Mouse (Mus musculus) kidney, embryonic 14.5 days (tissue): ENCODE data around the gene Bahcc1. TPM values are rescaled to one million over a fixed set of nuclear protein-coding genes. Genes with fewer than 3 reads are reported as not detected.

Experiments used
- ATAC-seq: fragments of 200-750 bp; cut with Nextera tagmentation; 2 replicates; pipeline ENCODE4 v1.8.0; 2017; ENCODE audit warnings: moderate number of reproducible peaks, mild to moderate bottlenecking, moderate TSS enrichment, moderate library complexity; ENCODE audit not compliant: low FRiP score, low TSS enrichment
- H3K27ac ChIP-seq: fragments of 300-500 bp; sonication (generic); 2 replicates; pipeline ENCODE4 v1.5.1; 2014; ENCODE audit warnings: low read depth, mild to moderate bottlenecking, low read length, moderate library complexity, mixed read lengths
- H3K27me3 ChIP-seq: fragments of 300-500 bp; sonication (generic); 2 replicates; pipeline ENCODE4 v1.6.1; 2014; ENCODE audit warnings: mild to moderate bottlenecking, low read length; ENCODE audit not compliant: control insufficient read depth, insufficient read depth
- H3K36me3 ChIP-seq: fragments of 300-500 bp; sonication (generic); 2 replicates; pipeline ENCODE4 v1.6.1; 2014; ENCODE audit warnings: low read length, mixed read lengths; ENCODE audit not compliant: control insufficient read depth, insufficient read depth
- H3K4me1 ChIP-seq: fragments of 300-500 bp; sonication (generic); 2 replicates; pipeline ENCODE4 v1.6.1; 2014; ENCODE audit warnings: low read length, mixed read lengths; ENCODE audit not compliant: control insufficient read depth, insufficient read depth
- H3K4me2 ChIP-seq: fragments of 300-500 bp; sonication (generic); replicated peaks from 2 replicates; pipeline ENCODE4 v1.6.1; 2014; ENCODE audit warnings: low read depth, mild to moderate bottlenecking, low read length
- H3K4me3 ChIP-seq: fragments of 300-500 bp; sonication (generic); 2 replicates; pipeline ENCODE4 v1.5.1; 2014; ENCODE audit warnings: mild to moderate bottlenecking, low read length
- H3K9ac ChIP-seq: fragments of 300-500 bp; sonication (generic); 2 replicates; pipeline ENCODE4 v1.6.1; 2014; ENCODE audit warnings: low read depth, mild to moderate bottlenecking, low read length, moderate library complexity
- H3K9me3 ChIP-seq: fragments of 300-500 bp; sonication (generic); 2 replicates; pipeline ENCODE4 v1.6.1; 2016; ENCODE audit warnings: low read length; ENCODE audit not compliant: control insufficient read depth
- WGBS: fragments of 180-500 bp; shearing (Covaris S2); extraction: QIAGEN DNeasy Blood & Tissue Kit; methylation state at CpG from one replicate; pipeline ENCODE4 v1.1.7; 2014; 5-methylcytosine and 5-hydroxymethylcytosine counted together
- polyA plus RNA-seq: library from polyadenylated mRNA; unstranded; fragments of >200 nt; fragmentation: Nextera tagmentation; extraction: Ambion mirVana; gene quantifications from 2 replicates; pipeline ENCODE4 v1.2.1, GENCODE M21; 2014

Gene Bahcc1
- polyA plus RNA-seq, 1 experiment from 2014 or later, result 27.2 TPM

- Histone ChIP-seq H3K27me3 (no peaks in the 10 kb centered on the region), H3K9ac (peak overlapping the region; percentile 99), H3K9me3 (no peaks in the 10 kb centered on the region), H3K4me3 (peak overlapping the region; percentile 96), H3K36me3 (peaks cover 2% of the 10 kb centered on the region; the same call in 1 of the 2 replicates), H3K4me2 (peak overlapping the region; percentile 92), H3K4me1 (peaks cover 60% of the 10 kb centered on the region), H3K27ac (peak overlapping the region; percentile 99)
- WGBS, result under 1% methylated on average over 43 of the region's 43 CpGs
- ATAC-seq, result no peak
These were observed 45.3 kb upstream of the Bahcc1 start for GRCm38 (mm10) chr11:120187236-120188101.

- WGBS, result under 1% methylated on average over 24 of the region's 24 CpGs
- H3K36me3 ChIP-seq, result peaks cover 2% of the 10 kb centered on the region; the same call in 1 of the 2 replicates
- H3K4me1 ChIP-seq, result peaks cover 54% of the 10 kb centered on the region
- H3K4me2 ChIP-seq, result peak overlapping the region; percentile 92
- H3K27ac ChIP-seq, result peak overlapping the region; percentile 99
- ATAC-seq, result no peak
- H3K9ac ChIP-seq, result peak overlapping the region; percentile 99
- peak overlapping the region; percentile 96 for H3K4me3 ChIP-seq
- no peaks in the 10 kb centered on the region for H3K9me3 ChIP-seq
- H3K27me3 ChIP-seq, result no peaks in the 10 kb centered on the region
These were observed 44.7 kb upstream of the Bahcc1 start for GRCm38 (mm10) chr11:120188102-120188480.

- Histone ChIP-seq H3K36me3 (peaks cover 2% of the 10 kb centered on the region; the same call in 1 of the 2 replicates), H3K4me1 (peaks cover 47% of the 10 kb centered on the region), H3K27ac (peak overlapping the region; percentile 99), H3K4me2 (peak overlapping the region; percentile 92), H3K9me3 (no peaks in the 10 kb centered on the region), H3K4me3 (peak overlapping the region; percentile 96), H3K9ac (peak overlapping the region; percentile 99), H3K27me3 (no peaks in the 10 kb centered on the region)
- no peak for ATAC-seq
- under 1% methylated on average over 41 of the region's 41 CpGs for WGBS
These were observed 44.0 kb upstream of the Bahcc1 start for GRCm38 (mm10) chr11:120188481-120189441.

- peak; percentile 92 for ATAC-seq
- Histone ChIP-seq H3K4me1 (peaks cover 38% of the 10 kb centered on the region), H3K4me2 (peak overlapping the region; percentile 92), H3K27me3 (no peaks in the 10 kb centered on the region), H3K9ac (peak overlapping the region; percentile 99), H3K9me3 (no peaks in the 10 kb centered on the region), H3K36me3 (peaks cover 2% of the 10 kb centered on the region; the same call in 1 of the 2 replicates), H3K27ac (peak overlapping the region; percentile 99), H3K4me3 (peak overlapping the region; percentile 96)
- under 1% methylated on average over 67 of the region's 68 CpGs for WGBS
These were observed 43.1 kb upstream of the Bahcc1 start for GRCm38 (mm10) chr11:120189459-120190312.

- Histone ChIP-seq H3K27ac (peak overlapping the region; percentile 99), H3K4me3 (peak overlapping the region; percentile 96), H3K4me2 (peak overlapping the region; percentile 92), H3K9me3 (no peaks in the 10 kb centered on the region), H3K4me1 (peaks cover 27% of the 10 kb centered on the region), H3K36me3 (peaks cover 2% of the 10 kb centered on the region; the same call in 1 of the 2 replicates), H3K27me3 (no peaks in the 10 kb centered on the region), H3K9ac (peak overlapping the region; percentile 99)
- WGBS, result 22% methylated on average over 14 of the region's 14 CpGs
- ATAC-seq, result no peak
These were observed 42.0 kb upstream of the Bahcc1 start for GRCm38 (mm10) chr11:120190526-120191412.

DNA sequence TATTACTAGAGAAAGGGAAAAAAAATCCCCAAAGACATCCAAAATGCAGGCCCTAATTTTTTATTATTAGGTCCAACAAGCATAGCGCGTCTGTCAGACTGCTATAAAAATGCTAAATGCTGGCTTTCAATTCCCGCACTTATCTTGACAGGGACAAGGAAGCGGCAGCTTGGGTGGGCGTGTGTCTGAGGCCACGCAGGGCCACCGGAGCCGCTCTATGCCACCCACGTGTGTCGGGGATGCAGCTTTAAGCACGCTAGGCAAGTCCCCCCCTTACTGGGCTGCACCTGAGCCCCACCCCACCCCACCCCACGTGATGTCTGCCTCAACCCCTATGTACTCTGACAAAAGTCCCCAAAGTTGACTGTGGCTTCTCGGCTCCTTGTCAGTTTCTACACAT is 33.9 kb upstream of the Bahcc1 start:
- ATAC-seq, result peak; percentile 58; the same call in 1 of the 2 replicates

GRCm38 (mm10) chr11:120199766-120200165 is 33.0 kb upstream of the Bahcc1 start:
- no peaks in the 10 kb centered on the region for H3K27me3 ChIP-seq
- no peaks in the 10 kb centered on the region for H3K9me3 ChIP-seq
- H3K36me3 ChIP-seq, result no peaks in the 10 kb centered on the region
- H3K27ac ChIP-seq, result no peak overlapping the region; the same call in 1 of the 2 replicates
- no peak overlapping the region for H3K4me3 ChIP-seq
- ATAC-seq, result peak; percentile 41; the same call in 1 of the 2 replicates
- no peak overlapping the region for H3K4me2 ChIP-seq
- WGBS, result 52% methylated on average over 7 of the region's 7 CpGs
- no peak overlapping the region for H3K9ac ChIP-seq
- H3K4me1 ChIP-seq, result peaks cover 13% of the 10 kb centered on the region

More for the DNA sequence above, 33.9 kb upstream of the Bahcc1 start:
- no peaks in the 10 kb centered on the region for H3K27me3 ChIP-seq
- H3K4me3 ChIP-seq, result no peak overlapping the region
- H3K9me3 ChIP-seq, result no peaks in the 10 kb centered on the region
- WGBS, result 14% methylated on average over 13 of the region's 13 CpGs
- peaks cover 13% of the 10 kb centered on the region for H3K4me1 ChIP-seq
- no peak overlapping the region for H3K27ac ChIP-seq
- no peak overlapping the region for H3K9ac ChIP-seq
- H3K4me2 ChIP-seq, result no peak overlapping the region
- H3K36me3 ChIP-seq, result no peaks in the 10 kb centered on the region
